Mouse (Mus musculus): ENCODE measurements around the gene Rps8. TPM values are rescaled to one million over a fixed set of nuclear protein-coding genes. Genes with fewer than 3 reads are reported as not detected.

The Rps8 gene
- polyA plus RNA-seq, 2 experiments = 1,329 to 1,706 TPM

DNA sequence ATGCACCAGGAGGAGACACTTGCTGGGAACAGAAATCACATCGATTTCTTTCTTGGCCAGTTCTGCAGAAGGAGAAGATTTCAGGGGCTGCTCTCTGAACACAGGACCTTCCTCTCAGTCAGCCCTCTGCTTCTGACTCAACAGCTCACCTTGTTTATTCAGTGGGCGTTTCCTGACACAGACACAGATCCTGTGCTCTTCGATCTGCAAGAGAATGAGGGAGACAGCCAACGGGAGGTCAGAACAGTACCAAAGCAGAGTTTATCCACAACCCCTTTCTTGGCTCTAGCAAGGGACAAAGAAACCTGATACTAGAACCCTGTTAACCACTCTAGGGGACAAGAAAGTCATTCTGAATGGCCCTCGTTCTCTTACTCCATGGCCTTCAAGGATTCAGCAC lies 13.9 kb upstream of the Rps8 start:
- no peaks in the 10 kb centered on the region for H3K27me3 ChIP-seq (ENCODE audit: control insufficient read depth, insufficient read depth, low read length)
- H3K27ac ChIP-seq (replicated peaks; ENCODE audit: low read depth, low read length) = no peak overlapping the region
- H3K9me3 ChIP-seq (ENCODE audit: control insufficient read depth, low read length) = no peaks in the 10 kb centered on the region
- no peak overlapping the region for H3K4me3 ChIP-seq (replicated peaks; ENCODE audit: low read length)
- TF ChIP-seq POLR2A (IDR thresholded peaks at IDR 0.05; ENCODE audit: borderline replicate concordance, extremely low read depth, insufficient read depth, insufficient read length) = no peak
- H3K36me3 ChIP-seq (ENCODE audit: control insufficient read depth, insufficient read depth, low read length) = peaks cover 88% of the 10 kb centered on the region
- no peak overlapping the region for H3K4me2 ChIP-seq (replicated peaks; ENCODE audit: low read depth, low read length, severe bottlenecking)
- no peaks in the 10 kb centered on the region for H3K4me1 ChIP-seq (ENCODE audit: control insufficient read depth, insufficient read depth, low read length)
- WGBS = 94% methylated on average over 5 of the region's 5 CpGs
- DNase-seq (ENCODE audit: low spot score) (no peak), ATAC-seq (ENCODE audit: low FRiP score, low read depth) (no peak)
- no peak overlapping the region for H3K9ac ChIP-seq (ENCODE audit: low read depth, low read length, severe bottlenecking)

DNA sequence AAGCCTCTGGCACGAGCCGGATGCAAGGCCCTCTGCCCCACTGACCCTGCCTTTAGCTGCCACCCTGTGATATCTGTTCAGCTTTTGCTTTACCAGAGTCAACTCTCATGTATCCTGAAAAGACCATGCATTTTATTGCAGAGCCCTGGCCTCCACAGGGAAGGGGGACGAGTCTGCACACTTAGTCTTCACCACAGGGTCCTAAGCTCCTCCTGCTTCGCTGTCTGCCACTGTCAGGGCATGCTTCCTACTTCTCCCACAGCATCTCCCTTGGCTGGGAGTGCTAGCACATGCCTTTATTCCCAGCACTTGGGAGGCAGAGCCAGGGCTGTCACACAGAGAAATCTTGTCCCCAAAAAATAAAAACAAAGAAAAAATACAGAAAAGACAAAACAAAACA lies 5.1 kb upstream of the Rps8 start:
- no peak overlapping the region for H3K9ac ChIP-seq (ENCODE audit: low read depth, low read length, severe bottlenecking)
- H3K27me3 ChIP-seq (ENCODE audit: control insufficient read depth, insufficient read depth, low read length) = no peaks in the 10 kb centered on the region
- H3K9me3 ChIP-seq (ENCODE audit: control insufficient read depth, low read length) = no peaks in the 10 kb centered on the region
- H3K4me1 ChIP-seq (ENCODE audit: control insufficient read depth, insufficient read depth, low read length) = no peaks in the 10 kb centered on the region
- DNase-seq (ENCODE audit: low spot score) (no peak), ATAC-seq (ENCODE audit: low FRiP score, low read depth) (no peak)
- TF ChIP-seq POLR2A (IDR thresholded peaks at IDR 0.05; ENCODE audit: borderline replicate concordance, extremely low read depth, insufficient read depth, insufficient read length) = no peak
- H3K4me3 ChIP-seq (replicated peaks; ENCODE audit: low read length) = no peak overlapping the region
- H3K4me2 ChIP-seq (replicated peaks; ENCODE audit: low read depth, low read length, severe bottlenecking) = no peak overlapping the region
- WGBS = 54% methylated on average over 4 of the region's 4 CpGs
- H3K27ac ChIP-seq (replicated peaks; ENCODE audit: low read depth, low read length) = no peak overlapping the region
- peaks cover 57% of the 10 kb centered on the region for H3K36me3 ChIP-seq (ENCODE audit: control insufficient read depth, insufficient read depth, low read length)

DNA sequence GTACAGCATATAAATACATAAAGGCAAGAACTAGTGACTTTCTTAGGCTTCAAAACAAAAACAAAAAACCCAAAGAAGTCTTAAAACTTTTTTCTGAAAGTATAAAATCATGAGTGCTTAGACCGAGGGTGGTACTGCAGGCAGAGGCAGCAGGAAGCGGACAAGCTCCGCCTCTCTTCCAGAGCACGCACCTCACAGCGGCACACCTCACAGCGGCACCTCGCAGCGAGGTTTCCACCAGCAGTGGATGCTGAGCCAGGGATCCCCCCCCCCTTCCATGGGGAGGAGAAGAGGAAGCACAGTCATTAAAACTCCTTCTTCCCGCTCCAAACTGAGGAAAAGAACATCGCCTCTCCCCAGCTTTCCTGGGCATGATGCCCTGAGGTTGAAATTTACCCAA lies 3.6 kb upstream of the Rps8 start:
- Histone ChIP-seq H3K4me1 (ENCODE audit: control insufficient read depth, insufficient read depth, low read length) (no peaks in the 10 kb centered on the region), H3K9ac (ENCODE audit: low read depth, low read length, severe bottlenecking) (no peak overlapping the region), H3K9me3 (ENCODE audit: control insufficient read depth, low read length) (no peaks in the 10 kb centered on the region), H3K4me2 (replicated peaks; ENCODE audit: low read depth, low read length, severe bottlenecking) (no peak overlapping the region), H3K27ac (replicated peaks; ENCODE audit: low read depth, low read length) (no peak overlapping the region), H3K27me3 (ENCODE audit: control insufficient read depth, insufficient read depth, low read length) (no peaks in the 10 kb centered on the region), H3K4me3 (replicated peaks; ENCODE audit: low read length) (no peak overlapping the region), H3K36me3 (ENCODE audit: control insufficient read depth, insufficient read depth, low read length) (peaks cover 48% of the 10 kb centered on the region)
- WGBS = 75% methylated on average over 10 of the region's 10 CpGs
- ATAC-seq (ENCODE audit: low FRiP score, low read depth) (no peak), DNase-seq (ENCODE audit: low spot score) (no peak)
- TF ChIP-seq POLR2A (IDR thresholded peaks at IDR 0.05; ENCODE audit: borderline replicate concordance, extremely low read depth, insufficient read depth, insufficient read length) = no peak

DNA sequence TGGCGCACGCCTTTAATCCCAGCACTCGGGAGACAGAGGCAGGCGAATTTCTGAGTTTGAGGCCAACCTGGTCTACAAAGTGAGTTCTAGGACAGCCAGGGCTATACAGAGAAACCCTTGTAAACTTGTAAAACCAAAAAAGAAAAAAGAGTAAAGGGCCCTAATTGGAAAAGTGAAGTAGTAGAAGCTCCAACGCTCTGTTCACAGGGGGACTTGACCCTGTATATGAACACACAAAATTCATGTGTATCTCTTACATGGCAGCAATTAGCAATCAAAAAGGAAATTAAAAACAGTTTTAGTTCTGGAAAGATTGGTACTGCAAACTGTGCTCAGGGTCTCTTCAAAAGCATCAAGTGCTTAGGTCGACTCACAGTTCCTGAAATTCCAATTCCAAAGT lies 329 bp upstream of the Rps8 start:
- Histone ChIP-seq H3K36me3 (ENCODE audit: control insufficient read depth, insufficient read depth, low read length) (peaks cover 51% of the 10 kb centered on the region), H3K4me1 (ENCODE audit: control insufficient read depth, insufficient read depth, low read length) (0 out of 2 replicates have a peak, but pooled peaks cover 4% of the 10 kb centered on the region), H3K27ac (replicated peaks; ENCODE audit: low read depth, low read length) (peak overlapping the region; percentile 27; the same call in 1 of the 2 replicates), H3K4me3 (replicated peaks; ENCODE audit: low read length) (peak overlapping the region; percentile 99), H3K9me3 (ENCODE audit: control insufficient read depth, low read length) (no peaks in the 10 kb centered on the region), H3K9ac (ENCODE audit: low read depth, low read length, severe bottlenecking) (peak overlapping the region; percentile 98), H3K27me3 (ENCODE audit: control insufficient read depth, insufficient read depth, low read length) (no peaks in the 10 kb centered on the region), H3K4me2 (replicated peaks; ENCODE audit: low read depth, low read length, severe bottlenecking) (peak overlapping the region; percentile 93)
- ATAC-seq (ENCODE audit: low FRiP score, low read depth) = no peak
- DNase-seq (ENCODE audit: low spot score) = no peak
- 28% methylated on average over 6 of the region's 6 CpGs for WGBS
- TF ChIP-seq POLR2A (IDR thresholded peaks at IDR 0.05; ENCODE audit: borderline replicate concordance, extremely low read depth, insufficient read depth, insufficient read length) = no peak

DNA sequence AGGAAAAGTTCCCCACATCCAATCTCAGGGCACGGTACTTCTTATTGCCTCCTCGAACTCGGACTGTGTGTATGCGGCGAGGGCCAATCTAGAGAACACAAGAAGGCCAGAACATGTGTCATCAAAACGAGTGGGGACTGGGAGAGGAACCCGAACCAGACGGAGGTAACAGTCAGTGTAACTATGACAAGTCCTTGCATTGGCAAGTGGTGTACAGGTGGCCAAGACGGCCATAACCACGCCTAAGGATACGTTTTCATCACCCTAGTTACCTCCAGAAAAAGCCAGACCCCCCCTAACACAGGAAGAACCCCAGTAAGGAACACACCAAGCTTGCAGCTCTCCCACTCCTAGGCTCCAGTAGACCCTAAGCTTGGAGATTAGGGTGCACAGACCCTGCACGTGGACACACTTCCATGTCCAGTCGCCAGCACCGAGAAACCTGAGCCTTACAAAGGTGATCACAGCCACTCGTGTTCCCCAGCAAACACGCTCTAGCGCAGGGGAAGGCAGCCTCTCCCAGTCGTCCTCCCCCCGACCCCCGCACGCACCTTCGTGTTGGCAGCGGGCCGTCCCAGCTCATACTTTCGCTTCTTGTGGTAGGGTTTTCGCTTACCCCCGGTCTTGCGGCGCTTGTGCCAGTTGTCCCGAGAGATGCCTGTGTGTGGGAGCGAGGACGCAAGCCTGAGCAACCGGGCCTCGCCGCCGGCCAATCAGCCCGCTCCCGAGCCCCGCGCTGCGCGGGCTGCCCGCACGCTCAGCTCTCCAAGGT lies 837 bp downstream of the Rps8 start:
- ATAC-seq (ENCODE audit: low FRiP score, low read depth) (no peak), DNase-seq (ENCODE audit: low spot score) (no peak)
- 1% methylated on average over 41 of the region's 44 CpGs for WGBS
- TF ChIP-seq POLR2A (IDR thresholded peaks at IDR 0.05; ENCODE audit: borderline replicate concordance, extremely low read depth, insufficient read depth, insufficient read length) = no peak
- H3K4me3 ChIP-seq (replicated peaks; ENCODE audit: low read length) = peak overlapping the region; percentile 99
- H3K27me3 ChIP-seq (ENCODE audit: control insufficient read depth, insufficient read depth, low read length) = no peaks in the 10 kb centered on the region
- no peaks in the 10 kb centered on the region for H3K9me3 ChIP-seq (ENCODE audit: control insufficient read depth, low read length)
- H3K27ac ChIP-seq (replicated peaks; ENCODE audit: low read depth, low read length) = peak overlapping the region; percentile 96
- H3K4me2 ChIP-seq (replicated peaks; ENCODE audit: low read depth, low read length, severe bottlenecking) = peak overlapping the region; percentile 93
- H3K36me3 ChIP-seq (ENCODE audit: control insufficient read depth, insufficient read depth, low read length) = peaks cover 55% of the 10 kb centered on the region
- H3K4me1 ChIP-seq (ENCODE audit: control insufficient read depth, insufficient read depth, low read length) = 0 out of 2 replicates have a peak, but pooled peaks cover 4% of the 10 kb centered on the region
- peak overlapping the region; percentile 98 for H3K9ac ChIP-seq (ENCODE audit: low read depth, low read length, severe bottlenecking)
